Mouse (Mus musculus): ENCODE measurements around the gene Stxbp1.

DNA sequence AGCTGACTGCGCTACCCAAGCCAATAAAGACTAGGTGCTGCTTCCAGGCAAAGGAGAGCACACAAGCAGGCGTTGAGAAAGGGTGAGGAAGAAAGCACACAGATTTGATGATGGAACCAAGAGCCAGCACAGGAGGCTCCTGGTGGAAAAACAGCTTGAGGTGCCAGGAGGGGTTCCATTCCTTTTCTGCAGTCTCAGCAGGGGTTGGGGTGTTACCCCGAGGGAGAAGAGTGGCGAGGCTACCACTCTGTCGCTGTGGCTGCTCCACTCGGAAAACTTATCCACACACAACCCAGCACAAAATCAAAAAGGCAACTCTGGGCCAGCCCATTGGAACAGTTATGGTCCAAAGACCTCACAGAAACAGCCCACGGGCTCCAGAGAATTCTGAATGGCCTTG lies 29.5 kb downstream of the Stxbp1 start:
- TF ChIP-seq CTCF (IDR thresholded peaks at IDR 0.05; ENCODE audit: control insufficient read depth, insufficient read depth, low read length) (no peak), POLR2A (IDR thresholded peaks at IDR 0.05; ENCODE audit: borderline replicate concordance, control insufficient read depth, low read depth, low read length) (no peak)
